Mouse (Mus musculus) G1E (cell line): ENCODE measurements around the gene Prdm5.

Source experiments
- CTCF ChIP-seq: IDR thresholded peaks from 2 replicates; pipeline ENCODE4 v1.5.1; 2012; ENCODE audit warnings: low read depth, low read length, inconsistent platforms, mixed read lengths
- GATA1 ChIP-seq: IDR thresholded peaks from 2 replicates; pipeline ENCODE4 v1.6.1; 2012; ENCODE audit warnings: borderline replicate concordance, low read length, inconsistent platforms, mixed read lengths
- GATA2 ChIP-seq: IDR thresholded peaks from 2 replicates; pipeline ENCODE4 v1.6.1; 2012; ENCODE audit warnings: low read depth, low read length, inconsistent platforms, borderline replicate concordance
- POLR2AphosphoS5 ChIP-seq: IDR thresholded peaks from 2 replicates; pipeline ENCODE4 v1.6.1; 2012; ENCODE audit warnings: low read depth, low read length, inconsistent platforms; ENCODE audit not compliant: insufficient replicate concordance
- TAL1 ChIP-seq: conservative IDR thresholded peaks from 2 replicates; pipeline ENCODE4 v1.6.1; 2012; ENCODE audit warnings: low read depth, low read length, inconsistent platforms, mixed read lengths

- TF ChIP-seq CTCF (no peak), GATA1 (no peak), POLR2AphosphoS5 (no peak), TAL1 (no peak), GATA2 (no peak)
Measured at GRCm38 (mm10) chr6:65758214-65758613, 20.6 kb upstream of the Prdm5 start.
